Mouse (Mus musculus) neural tube, embryonic 15.5 days (tissue): ENCODE results near the gene Mgst2. TPM values are rescaled to one million over a fixed set of nuclear protein-coding genes. Genes with fewer than 3 reads are reported as not detected.

Experiments
- ATAC-seq: fragments of 200-750 bp; cut with Nextera tagmentation; 2 replicates; pipeline ENCODE4 v1.8.0; 2017; ENCODE audit warnings: mild to moderate bottlenecking, moderate TSS enrichment, moderate library complexity; ENCODE audit not compliant: low FRiP score
- H3K27ac ChIP-seq: fragments of 300-500 bp; sonication (generic); replicated peaks from 2 replicates; pipeline ENCODE4 v1.5.1; 2015; ENCODE audit warnings: mild to moderate bottlenecking, inconsistent platforms
- H3K27me3 ChIP-seq: fragments of 300-500 bp; sonication (generic); replicated peaks from 2 replicates; pipeline ENCODE4 v1.6.1; 2015; ENCODE audit warnings: inconsistent platforms
- H3K36me3 ChIP-seq: fragments of 300-500 bp; sonication (generic); 2 replicates; pipeline ENCODE4 v1.6.1; 2015; ENCODE audit warnings: inconsistent platforms
- H3K4me1 ChIP-seq: fragments of 300-500 bp; sonication (generic); 2 replicates; pipeline ENCODE4 v1.6.1; 2015; ENCODE audit warnings: inconsistent platforms
- H3K4me2 ChIP-seq: fragments of 300-500 bp; sonication (generic); 2 replicates; pipeline ENCODE4 v1.6.1; 2015; ENCODE audit warnings: inconsistent platforms, mild to moderate bottlenecking, moderate library complexity
- H3K4me3 ChIP-seq: fragments of 300-500 bp; sonication (generic); replicated peaks from 2 replicates; pipeline ENCODE4 v1.5.1; 2015; ENCODE audit warnings: mild to moderate bottlenecking, inconsistent platforms
- H3K9ac ChIP-seq: fragments of 300-500 bp; sonication (generic); replicated peaks from 2 replicates; pipeline ENCODE4 v1.6.1; 2015; ENCODE audit warnings: mild to moderate bottlenecking, inconsistent platforms
- H3K9me3 ChIP-seq: fragments of 300-500 bp; sonication (generic); replicated peaks from 2 replicates; pipeline ENCODE4 v1.6.1; 2016; ENCODE audit warnings: inconsistent platforms
- WGBS: fragments of 180-500 bp; shearing (Covaris S2); methylation state at CpG from one replicate; pipeline ENCODE4 v1.1.7; 2015; ENCODE audit warnings: mixed read lengths; 5-methylcytosine and 5-hydroxymethylcytosine counted together
- polyA plus RNA-seq: library from polyadenylated mRNA; unstranded; fragments of >200 nt; fragmentation: Nextera tagmentation; extraction: Ambion mirVana; gene quantifications from 2 replicates; pipeline ENCODE4 v1.2.1, GENCODE M21; 2015

Gene Mgst2
- polyA plus RNA-seq, 1 experiment from 2014 or later, result 0.88 TPM

DNA sequence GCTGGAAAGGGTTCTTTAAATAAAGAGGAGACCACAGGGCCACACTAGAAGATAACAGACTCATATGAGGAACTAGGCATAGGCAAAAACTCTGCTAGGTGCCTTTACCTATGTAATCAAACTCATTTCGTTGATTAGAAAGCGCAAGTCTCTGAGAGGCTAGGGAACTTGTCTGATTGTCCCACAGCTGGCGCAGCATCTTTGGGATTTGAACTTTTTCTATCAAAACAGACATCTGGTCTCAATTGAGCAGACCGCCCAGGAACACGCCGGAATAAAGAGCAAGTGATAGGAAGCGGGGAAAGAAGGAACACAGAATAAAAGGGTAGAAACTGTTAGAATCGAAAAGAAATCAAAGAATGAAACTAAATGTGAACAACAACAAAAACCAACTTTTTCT is 43.3 kb downstream of the Mgst2 start:
- 87% methylated on average over 8 of the region's 8 CpGs for WGBS
- Histone ChIP-seq H3K27me3 (no peaks in the 10 kb centered on the region), H3K9ac (no peak overlapping the region), H3K36me3 (no peaks in the 10 kb centered on the region), H3K9me3 (no peaks in the 10 kb centered on the region), H3K4me2 (no peak overlapping the region), H3K27ac (peak overlapping the region; percentile 92; the same call in 1 of the 2 replicates), H3K4me3 (no peak overlapping the region), H3K4me1 (peaks cover 46% of the 10 kb centered on the region)
- no peak for ATAC-seq

DNA sequence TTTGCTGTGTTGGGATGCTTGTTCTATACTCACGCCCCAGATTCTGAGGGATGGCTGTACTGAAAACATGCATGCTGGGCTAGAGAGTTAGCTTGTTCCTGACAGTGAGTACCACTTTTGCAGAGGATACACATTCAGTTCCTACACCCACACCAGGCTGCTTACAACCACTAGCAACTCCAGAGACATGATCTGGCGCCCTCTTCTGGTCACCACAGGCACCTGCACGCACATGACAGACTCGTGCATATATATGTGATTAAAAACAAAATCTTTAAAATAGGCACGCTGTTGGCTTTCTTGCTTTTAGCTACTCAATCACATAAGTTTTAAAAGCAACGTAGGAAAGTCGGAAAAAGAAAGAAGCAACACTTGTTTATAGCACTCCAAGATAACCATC is 45.1 kb downstream of the Mgst2 start:
- no peaks in the 10 kb centered on the region for H3K36me3 ChIP-seq
- H3K27ac ChIP-seq, result no peak overlapping the region
- no peak overlapping the region for H3K9ac ChIP-seq
- peaks cover 45% of the 10 kb centered on the region for H3K4me1 ChIP-seq
- H3K4me3 ChIP-seq, result no peak overlapping the region
- no peak overlapping the region for H3K4me2 ChIP-seq
- no peaks in the 10 kb centered on the region for H3K9me3 ChIP-seq
- no peaks in the 10 kb centered on the region for H3K27me3 ChIP-seq
- no peak for ATAC-seq
- 85% methylated on average over 7 of the region's 7 CpGs for WGBS

DNA sequence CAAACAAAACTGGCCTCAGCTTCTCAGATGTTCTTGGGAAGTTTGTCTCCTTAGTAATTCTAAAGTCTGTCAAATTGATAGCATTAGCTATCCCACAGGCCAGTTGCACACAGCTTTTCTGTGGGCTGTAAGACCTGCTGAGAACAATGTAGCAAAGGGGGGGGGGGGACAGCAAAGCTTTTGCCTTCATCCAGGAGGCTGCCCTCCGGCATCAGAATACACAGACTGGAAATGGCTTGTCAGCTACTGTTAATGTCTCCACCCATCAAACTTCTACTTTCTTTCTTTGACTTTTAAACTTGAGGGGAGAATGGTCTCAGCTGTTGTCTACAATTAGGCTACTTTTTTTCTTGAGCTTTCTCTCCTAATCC is 48.2 kb downstream of the Mgst2 start:
- 73% methylated on average over 1 of the region's 1 CpGs for WGBS
- Histone ChIP-seq H3K36me3 (no peaks in the 10 kb centered on the region), H3K27ac (0 out of 2 replicates have a peak overlapping the region, but pooled peaks have one; percentile 46), H3K4me2 (no peak overlapping the region), H3K27me3 (no peaks in the 10 kb centered on the region), H3K4me1 (peaks cover 19% of the 10 kb centered on the region), H3K4me3 (no peak overlapping the region), H3K9ac (no peak overlapping the region), H3K9me3 (no peaks in the 10 kb centered on the region)
- ATAC-seq, result no peak

DNA sequence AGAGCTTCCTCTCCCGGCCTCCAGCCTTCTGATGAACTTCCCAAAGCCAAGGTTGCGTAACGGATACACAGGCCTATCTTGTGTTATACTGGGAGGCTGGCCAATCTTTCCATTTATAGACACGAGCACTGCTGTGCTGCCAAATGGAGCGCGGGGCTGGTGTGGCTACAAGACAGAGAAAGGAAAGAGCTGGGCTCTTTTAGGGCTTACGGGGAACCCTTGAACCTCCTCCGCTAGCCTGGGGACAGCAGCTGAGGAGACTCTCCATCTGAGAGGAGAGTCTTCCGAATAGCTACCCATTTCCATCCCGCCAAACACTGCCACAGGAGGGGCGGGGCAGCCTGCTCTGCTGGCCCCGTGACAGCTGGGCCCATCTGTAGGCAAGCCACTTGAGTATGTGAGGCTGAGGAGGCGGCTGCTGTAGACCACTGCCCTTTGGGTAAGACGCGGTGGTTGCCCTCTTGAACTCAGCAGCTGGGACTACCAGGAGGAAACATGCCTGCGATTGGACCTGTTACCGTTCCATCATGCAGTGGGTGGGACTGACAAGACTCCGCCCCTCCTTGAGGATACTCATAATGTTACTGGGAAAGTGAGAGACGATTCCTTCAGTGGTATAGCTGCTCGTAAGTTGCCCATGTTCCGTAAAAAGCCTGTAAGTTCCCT is 48.7 kb downstream of the Mgst2 start:
- 58% methylated on average over 21 of the region's 21 CpGs for WGBS
- no peaks in the 10 kb centered on the region for H3K36me3 ChIP-seq
- H3K4me3 ChIP-seq, result no peak overlapping the region
- H3K9me3 ChIP-seq, result no peaks in the 10 kb centered on the region
- peak; percentile 56; the same call in 1 of the 2 replicates for ATAC-seq
- no peak overlapping the region for H3K9ac ChIP-seq
- peak overlapping the region; percentile 65 for H3K27ac ChIP-seq
- no peaks in the 10 kb centered on the region for H3K27me3 ChIP-seq
- H3K4me1 ChIP-seq, result peaks cover 18% of the 10 kb centered on the region
- H3K4me2 ChIP-seq, result peak overlapping the region; percentile 28; the same call in 1 of the 2 replicates

DNA sequence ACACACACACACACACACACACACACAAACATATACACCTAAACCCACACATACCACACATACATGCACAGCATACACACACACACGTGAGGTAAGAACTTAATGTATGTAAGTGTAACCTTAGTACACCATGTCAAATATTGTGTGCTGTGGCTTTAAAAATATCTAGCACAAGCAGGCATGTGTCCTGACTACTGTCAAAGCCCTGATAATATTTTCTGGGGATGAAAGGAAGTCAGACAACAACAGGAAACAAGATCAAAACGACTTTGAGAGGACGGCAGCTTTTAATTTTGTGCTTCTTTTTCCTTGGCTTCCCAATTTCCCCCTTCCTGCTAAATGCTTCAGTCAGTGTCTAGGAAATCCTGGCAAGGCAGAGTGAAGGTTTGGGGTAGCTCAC is 52.2 kb downstream of the Mgst2 start:
- WGBS, result 54% methylated on average over 3 of the region's 3 CpGs
- no peak for ATAC-seq
- Histone ChIP-seq H3K4me1 (peaks cover 18% of the 10 kb centered on the region), H3K4me3 (no peak overlapping the region), H3K4me2 (no peak overlapping the region), H3K9me3 (no peaks in the 10 kb centered on the region), H3K27me3 (no peaks in the 10 kb centered on the region), H3K36me3 (no peaks in the 10 kb centered on the region), H3K9ac (no peak overlapping the region), H3K27ac (no peak overlapping the region)

DNA sequence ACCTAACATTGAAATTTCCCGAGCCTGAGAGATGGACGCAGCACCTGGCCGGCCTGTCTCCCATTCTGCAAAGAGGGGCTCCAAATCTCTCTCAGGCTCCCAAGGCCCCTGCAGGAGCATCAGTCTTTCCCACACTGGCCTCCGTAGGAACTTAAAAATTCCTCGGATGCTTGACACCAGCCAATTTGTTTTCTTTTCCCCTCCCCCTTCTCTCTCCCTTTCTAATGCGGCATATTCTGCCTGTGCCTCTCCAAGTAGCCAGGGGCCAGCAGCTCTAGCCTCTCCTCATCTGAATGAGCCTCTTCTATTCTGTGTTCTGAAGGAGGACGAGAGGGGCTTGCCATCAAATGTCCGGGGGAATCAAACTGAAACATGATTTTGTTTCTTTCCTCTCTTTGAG is 53.1 kb downstream of the Mgst2 start:
- H3K4me2 ChIP-seq, result no peak overlapping the region
- no peaks in the 10 kb centered on the region for H3K36me3 ChIP-seq
- H3K4me3 ChIP-seq, result no peak overlapping the region
- peaks cover 14% of the 10 kb centered on the region for H3K4me1 ChIP-seq
- H3K9me3 ChIP-seq, result no peaks in the 10 kb centered on the region
- no peak for ATAC-seq
- H3K9ac ChIP-seq, result no peak overlapping the region
- H3K27ac ChIP-seq, result no peak overlapping the region; the same call in 1 of the 2 replicates
- 28% methylated on average over 8 of the region's 8 CpGs for WGBS
- H3K27me3 ChIP-seq, result no peaks in the 10 kb centered on the region

DNA sequence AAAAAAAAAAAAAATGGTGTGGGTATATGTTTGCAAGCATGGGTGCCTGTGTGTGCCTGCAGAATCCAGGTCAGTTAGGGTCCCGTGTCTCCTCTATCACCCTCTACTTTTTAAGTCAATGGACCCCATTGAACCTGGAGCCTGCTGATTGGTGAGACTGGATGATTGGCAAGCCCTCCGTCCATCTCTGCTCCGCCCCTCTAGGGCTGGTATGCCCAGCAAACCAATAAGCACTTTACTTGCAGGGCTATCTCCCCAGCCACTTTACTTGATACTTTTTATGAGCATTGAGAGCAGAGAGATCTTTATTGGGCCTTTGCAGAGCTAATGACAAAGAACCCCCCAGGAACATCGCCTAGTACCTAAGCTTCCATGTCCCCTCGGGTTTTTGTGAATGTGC is 54.3 kb downstream of the Mgst2 start:
- no peaks in the 10 kb centered on the region for H3K36me3 ChIP-seq
- H3K27ac ChIP-seq, result no peak overlapping the region
- H3K27me3 ChIP-seq, result no peaks in the 10 kb centered on the region
- WGBS, result 64% methylated on average over 5 of the region's 5 CpGs
- no peak for ATAC-seq
- H3K9me3 ChIP-seq, result no peaks in the 10 kb centered on the region
- H3K4me1 ChIP-seq, result peaks cover 5% of the 10 kb centered on the region
- no peak overlapping the region for H3K4me3 ChIP-seq
- H3K4me2 ChIP-seq, result no peak overlapping the region
- no peak overlapping the region for H3K9ac ChIP-seq

DNA sequence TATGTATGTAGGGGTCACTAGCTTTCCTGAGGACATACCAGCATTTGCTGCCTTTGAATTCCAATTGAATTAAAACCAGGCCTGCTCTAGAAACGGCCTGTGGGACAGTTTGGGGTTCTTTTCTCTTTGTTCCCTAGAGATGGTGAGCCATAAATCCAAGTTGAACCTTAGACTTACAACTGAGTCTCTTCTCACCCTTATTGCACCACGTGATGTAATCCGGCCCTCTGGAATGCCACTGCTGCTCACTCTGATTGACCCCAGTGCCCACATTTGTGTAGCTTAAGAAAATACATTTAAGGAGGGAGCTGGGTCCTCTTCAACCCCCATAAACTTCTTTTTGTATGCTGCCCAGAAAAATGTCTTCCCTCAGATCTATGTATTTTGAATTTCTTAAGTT is 57.3 kb downstream of the Mgst2 start:
- no peak for ATAC-seq
- H3K36me3 ChIP-seq, result no peaks in the 10 kb centered on the region
- H3K27me3 ChIP-seq, result no peaks in the 10 kb centered on the region
- H3K4me1 ChIP-seq, result peaks cover 5% of the 10 kb centered on the region
- H3K9ac ChIP-seq, result no peak overlapping the region
- no peak overlapping the region for H3K4me3 ChIP-seq
- H3K4me2 ChIP-seq, result no peak overlapping the region
- H3K27ac ChIP-seq, result no peak overlapping the region
- WGBS, result 22% methylated on average over 3 of the region's 3 CpGs
- H3K9me3 ChIP-seq, result no peaks in the 10 kb centered on the region

DNA sequence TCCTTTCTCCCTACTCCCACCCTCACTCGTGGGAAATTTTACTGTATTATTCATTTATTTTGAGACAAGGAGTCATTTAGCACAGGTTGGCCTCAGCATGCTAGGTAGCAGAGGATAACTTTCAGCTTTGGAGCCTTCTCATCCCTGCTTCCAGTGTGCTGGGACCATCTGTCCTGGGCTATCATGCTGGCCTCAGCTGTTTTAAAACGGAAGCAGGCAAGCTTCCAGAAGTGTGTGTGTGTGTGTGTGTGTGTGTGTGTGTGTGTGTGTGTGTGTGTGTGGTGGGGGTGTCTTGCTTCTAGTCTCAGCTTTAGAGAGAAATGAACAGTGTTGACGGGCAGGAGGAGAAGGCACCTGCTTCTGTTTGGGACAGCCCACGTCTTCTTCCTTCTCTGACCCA is 57.7 kb downstream of the Mgst2 start:
- Histone ChIP-seq H3K27me3 (no peaks in the 10 kb centered on the region), H3K4me2 (no peak overlapping the region), H3K9me3 (no peaks in the 10 kb centered on the region), H3K36me3 (no peaks in the 10 kb centered on the region), H3K9ac (no peak overlapping the region), H3K27ac (no peak overlapping the region), H3K4me1 (peaks cover 5% of the 10 kb centered on the region), H3K4me3 (no peak overlapping the region)
- no peak for ATAC-seq
- WGBS, result 55% methylated on average over 4 of the region's 4 CpGs

DNA sequence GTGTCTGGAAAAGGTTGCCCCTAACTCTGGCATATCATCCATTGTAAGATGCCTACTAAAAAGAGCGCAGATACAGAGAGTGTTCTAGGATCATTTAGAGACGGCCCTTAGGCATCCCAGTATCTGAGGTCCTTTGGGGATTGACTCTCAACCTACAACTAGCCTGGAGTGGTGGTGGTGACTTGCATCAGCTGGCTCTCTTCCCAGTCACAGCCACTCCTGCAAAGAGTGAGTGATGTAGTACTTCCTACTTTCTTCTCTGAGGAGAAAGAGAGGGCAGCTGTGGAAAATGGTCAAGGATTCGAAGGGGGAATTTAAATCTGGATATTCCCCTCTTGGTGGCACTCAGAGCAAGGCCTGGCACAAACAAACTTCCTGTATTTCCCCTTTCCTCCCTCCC is 59.2 kb downstream of the Mgst2 start:
- no peak for ATAC-seq
- Histone ChIP-seq H3K27ac (no peak overlapping the region), H3K9me3 (no peaks in the 10 kb centered on the region), H3K27me3 (no peaks in the 10 kb centered on the region), H3K4me2 (no peak overlapping the region), H3K4me1 (0 out of 2 replicates have a peak, but pooled peaks cover 4% of the 10 kb centered on the region), H3K4me3 (no peak overlapping the region), H3K9ac (no peak overlapping the region), H3K36me3 (no peaks in the 10 kb centered on the region)
- 67% methylated on average over 3 of the region's 3 CpGs for WGBS

DNA sequence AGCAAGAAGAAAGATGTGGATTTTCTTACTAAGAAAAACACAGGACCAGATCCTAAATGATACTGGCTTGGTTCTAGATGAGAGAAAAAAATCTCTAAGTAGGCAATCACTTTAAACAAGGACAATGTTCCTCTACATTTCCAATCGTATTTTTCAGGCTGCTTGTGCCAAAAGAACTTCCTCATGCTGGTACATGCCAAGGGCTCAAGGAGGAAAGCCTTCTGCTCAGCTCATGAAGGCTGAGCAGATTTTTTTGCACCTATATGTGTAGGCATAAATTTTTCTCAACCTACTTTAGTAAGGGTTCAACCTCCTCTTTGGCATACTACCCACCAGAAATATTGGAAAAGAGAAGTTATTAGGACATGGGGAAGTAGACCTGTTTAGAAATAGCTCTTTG is 59.8 kb downstream of the Mgst2 start:
- H3K27ac ChIP-seq, result no peak overlapping the region
- 74% methylated on average over 1 of the region's 1 CpGs for WGBS
- no peaks in the 10 kb centered on the region for H3K27me3 ChIP-seq
- H3K9ac ChIP-seq, result no peak overlapping the region
- ATAC-seq, result no peak
- H3K9me3 ChIP-seq, result no peaks in the 10 kb centered on the region
- 0 out of 2 replicates have a peak, but pooled peaks cover 7% of the 10 kb centered on the region for H3K4me1 ChIP-seq
- H3K36me3 ChIP-seq, result no peaks in the 10 kb centered on the region
- no peak overlapping the region for H3K4me2 ChIP-seq
- no peak overlapping the region for H3K4me3 ChIP-seq

DNA sequence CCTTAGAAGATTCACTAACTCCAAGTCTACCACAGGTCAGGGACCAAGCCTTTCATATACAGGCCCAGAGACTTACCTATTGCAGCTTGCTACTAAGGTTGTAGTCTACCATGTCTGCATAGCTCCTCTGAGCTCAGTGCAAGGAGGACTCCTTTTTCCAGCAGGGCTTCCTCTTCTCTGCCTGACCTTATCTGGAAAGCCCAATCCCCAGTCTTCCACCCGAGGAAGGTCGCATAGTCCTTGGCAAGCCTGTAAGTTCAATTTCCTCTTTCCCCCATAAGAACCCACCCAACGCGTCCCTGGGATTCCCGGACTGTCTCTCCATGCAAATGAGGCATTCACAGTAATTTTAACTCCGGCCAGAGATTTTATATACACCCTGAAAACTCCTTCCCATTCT is 66.1 kb downstream of the Mgst2 start:
- Histone ChIP-seq H3K4me3 (no peak overlapping the region), H3K27me3 (no peaks in the 10 kb centered on the region), H3K9ac (no peak overlapping the region), H3K4me2 (no peak overlapping the region), H3K36me3 (no peaks in the 10 kb centered on the region), H3K9me3 (no peaks in the 10 kb centered on the region), H3K27ac (no peak overlapping the region), H3K4me1 (peaks cover 29% of the 10 kb centered on the region)
- WGBS, result 88% methylated on average over 6 of the region's 6 CpGs
- no peak for ATAC-seq
